Mouse (Mus musculus): ENCODE results near the gene Acsm1. TPM values are rescaled to one million over a fixed set of nuclear protein-coding genes. Genes with fewer than 3 reads are reported as not detected.

Gene Acsm1
- total RNA-seq, 1 experiment from 2014 or later: not detected

DNA sequence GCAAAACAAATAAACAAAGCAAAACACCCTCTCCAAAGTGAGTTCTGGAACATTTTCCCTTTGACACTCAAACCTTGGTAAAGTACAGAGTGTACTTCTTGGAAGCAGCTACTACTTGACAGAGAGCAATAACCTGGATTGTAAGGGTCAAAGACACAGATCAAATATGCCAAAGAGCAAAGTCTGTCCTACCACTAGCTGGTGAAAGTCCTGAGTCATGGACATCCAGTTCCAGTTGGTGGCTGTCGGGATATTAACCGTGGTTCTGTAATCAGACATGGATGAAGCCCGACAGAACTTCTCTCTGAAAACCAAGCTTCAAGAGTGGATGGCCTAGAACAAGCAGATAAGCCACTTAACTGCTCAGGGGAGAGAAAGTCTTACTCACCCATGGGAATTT is 61.1 kb downstream of the Acsm1 start:
- ATAC-seq (replicated peaks; ENCODE audit: low read depth, poor library complexity, severe bottlenecking): no peak

DNA sequence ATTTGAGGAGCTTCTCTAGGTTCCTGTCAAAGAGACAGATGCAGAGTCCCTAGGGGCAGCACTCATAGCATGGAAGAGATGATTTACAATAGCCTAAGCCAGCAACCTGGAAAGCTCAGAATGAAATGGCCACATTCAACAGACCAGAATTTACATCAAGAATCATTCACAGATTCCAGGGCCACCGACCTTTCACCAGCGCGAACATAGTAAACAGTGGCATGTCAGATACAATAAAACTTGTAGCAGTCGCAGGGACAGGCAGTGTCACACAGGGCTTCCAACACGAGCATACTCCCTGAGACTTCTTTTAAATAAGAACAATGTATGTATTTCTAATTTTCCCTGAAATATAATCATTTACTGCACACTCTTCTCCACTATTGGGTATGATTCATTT is 63.6 kb downstream of the Acsm1 start:
- ATAC-seq (replicated peaks; ENCODE audit: low read depth, poor library complexity, severe bottlenecking): no peak

DNA sequence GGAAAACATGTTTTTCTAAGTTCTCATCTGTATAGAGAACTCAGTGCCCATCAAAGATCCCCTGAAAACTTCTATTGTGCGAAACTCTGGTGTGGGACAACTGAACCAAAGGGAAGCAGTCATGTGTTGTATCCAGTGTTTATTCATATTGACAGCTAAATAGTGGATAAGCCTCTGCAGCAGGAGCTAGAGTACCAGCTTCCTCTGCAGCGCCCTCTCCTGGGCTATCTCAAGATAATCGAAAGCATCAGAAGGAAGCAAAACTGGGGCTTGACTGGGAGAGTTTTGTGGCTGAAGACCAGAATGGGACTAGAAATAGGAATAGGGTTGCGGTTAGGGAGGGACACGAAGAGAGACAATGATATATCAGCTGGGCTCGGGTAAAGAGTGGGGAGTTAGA is 64.1 kb downstream of the Acsm1 start:
- no peak for ATAC-seq (replicated peaks; ENCODE audit: low read depth, poor library complexity, severe bottlenecking)

DNA sequence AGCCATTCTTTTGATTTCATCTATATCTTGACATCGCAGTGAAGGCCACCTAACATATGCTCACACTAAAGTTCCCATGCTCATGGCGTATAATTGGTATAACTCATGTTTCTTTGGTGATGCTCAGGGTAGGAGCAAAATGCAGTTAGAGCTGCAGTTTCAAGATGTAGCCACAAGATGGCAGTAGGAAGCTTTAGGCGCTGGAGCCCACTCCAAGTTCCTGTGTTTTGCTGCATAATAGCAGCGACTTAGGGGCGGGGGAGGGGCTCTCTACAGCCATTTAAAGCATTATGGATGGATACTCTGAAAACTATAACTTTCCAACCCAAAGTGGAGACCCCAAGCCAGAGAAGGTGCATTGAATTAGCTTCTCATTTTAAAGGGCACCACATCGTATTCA is 66.6 kb downstream of the Acsm1 start:
- ATAC-seq (replicated peaks; ENCODE audit: low read depth, poor library complexity, severe bottlenecking): peak; percentile 93

DNA sequence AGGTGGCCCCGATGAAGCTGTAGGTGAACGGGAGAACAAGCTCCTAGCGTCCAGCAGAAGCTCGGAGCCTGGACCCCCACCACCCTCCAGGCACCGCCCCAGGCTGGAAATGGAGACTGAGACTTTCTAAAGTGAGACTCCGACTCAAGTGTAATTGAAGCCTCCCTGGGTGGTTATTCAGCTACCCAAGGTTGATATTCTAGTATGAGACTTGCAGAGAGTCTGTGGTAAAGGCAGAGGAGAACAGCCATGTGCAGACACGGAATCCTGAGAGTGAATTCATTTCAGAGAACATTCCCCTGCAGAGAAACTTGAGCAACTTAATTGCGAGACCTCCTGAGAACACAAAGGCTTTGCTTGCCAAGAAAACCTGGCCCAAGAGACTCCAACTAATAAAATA is 73.3 kb downstream of the Acsm1 start:
- ATAC-seq (replicated peaks; ENCODE audit: low read depth, poor library complexity, severe bottlenecking): no peak

DNA sequence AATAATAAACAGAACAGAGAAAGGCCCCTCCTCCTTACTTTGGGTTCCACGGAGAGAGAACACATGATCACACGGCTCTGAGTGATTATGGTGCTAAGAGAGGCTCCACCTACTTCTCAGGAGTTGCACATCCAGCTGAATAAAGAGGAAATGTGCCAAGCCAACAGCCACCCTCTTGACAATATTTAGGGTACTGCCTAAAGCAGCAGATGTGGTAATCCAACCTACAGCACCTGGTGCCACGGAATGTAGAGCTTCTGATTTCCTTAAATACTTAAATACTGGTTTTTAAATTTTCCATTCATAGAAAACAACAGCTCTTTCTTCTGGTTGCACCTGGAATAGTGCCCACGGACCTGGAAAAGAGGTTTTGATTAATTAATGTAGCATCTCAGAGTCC is 75.9 kb downstream of the Acsm1 start:
- no peak for ATAC-seq (replicated peaks; ENCODE audit: low read depth, poor library complexity, severe bottlenecking)

DNA sequence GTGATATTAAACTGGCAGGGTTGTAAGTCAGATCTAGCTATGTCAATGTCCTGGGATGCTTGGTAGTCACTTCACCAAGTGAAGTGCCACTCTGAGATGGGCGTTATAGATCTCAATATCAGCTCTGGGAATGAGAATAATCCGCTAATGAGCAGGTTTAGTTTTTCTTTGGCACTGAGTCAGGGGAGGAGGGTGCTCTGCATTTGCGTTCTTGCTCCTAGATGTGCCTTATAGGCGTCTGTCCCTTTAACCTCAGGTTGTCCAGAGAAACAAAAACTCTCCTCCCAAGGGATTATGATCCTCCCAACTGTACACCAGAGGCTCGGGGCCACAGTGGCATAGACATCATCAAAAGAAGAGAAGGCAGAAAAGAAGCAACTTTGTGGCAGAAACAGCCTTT is 82.9 kb downstream of the Acsm1 start, which contains the start of gene Acsm4:
Acsm4 (plus strand) TSS at position 301 of the 400 bp plus-strand sequence.
- no peak for ATAC-seq (replicated peaks; ENCODE audit: low read depth, poor library complexity, severe bottlenecking)

DNA sequence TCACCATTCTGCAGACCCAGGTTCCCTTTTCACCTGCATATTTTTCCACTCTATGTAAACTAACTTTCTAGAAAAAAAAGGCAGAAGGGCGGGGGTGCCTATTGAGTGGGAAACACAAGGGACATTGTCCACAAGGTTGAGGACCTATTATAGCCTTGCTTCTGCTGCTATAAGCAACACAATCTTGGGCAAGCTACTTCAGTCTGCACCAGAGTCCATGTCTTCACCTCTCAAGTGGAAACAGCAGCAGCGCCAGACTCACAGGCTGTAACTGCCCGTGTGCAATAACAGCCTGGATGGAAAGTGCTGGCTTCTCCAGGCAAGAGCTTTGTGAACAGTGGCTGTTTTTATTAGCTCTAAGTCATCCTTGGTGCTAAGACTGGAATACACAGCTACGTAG is 85.5 kb downstream of the Acsm1 start:
- no peak for ATAC-seq (replicated peaks; ENCODE audit: low read depth, poor library complexity, severe bottlenecking)

DNA sequence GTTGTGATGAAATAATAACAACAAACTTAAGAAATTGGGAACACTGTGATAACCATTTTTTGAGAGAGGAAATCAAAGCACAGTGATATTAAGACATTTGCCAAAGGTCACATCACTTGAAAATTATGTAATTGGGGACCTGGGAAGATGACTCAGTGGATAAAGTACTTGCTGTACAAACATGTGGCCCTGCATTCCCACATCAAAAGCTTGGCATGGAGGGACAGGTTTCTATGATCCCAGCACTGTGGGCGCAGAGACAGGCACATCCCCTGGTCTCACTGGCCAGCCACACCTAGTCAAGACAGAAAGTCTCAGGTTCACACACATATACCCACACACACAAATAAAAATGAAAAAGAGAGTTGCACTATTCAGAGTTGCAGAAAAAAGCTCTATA is 88.1 kb downstream of the Acsm1 start:
- no peak for ATAC-seq (replicated peaks; ENCODE audit: low read depth, poor library complexity, severe bottlenecking)

Other genes with a start within 250 kb of the Acsm1 start
- not detected in 2 replicates for gene Gp2, start 147.7 kb upstream of the Acsm1 start, total RNA-seq (2017)
- not detected in 2 replicates for gene Umod, start 127.7 kb upstream of the Acsm1 start, total RNA-seq (2017)
- not detected in 2 replicates for gene Acsm5, start 87.6 kb upstream of the Acsm1 start, total RNA-seq (2017)
- not detected in 2 replicates for gene Pdilt, start 83.5 kb upstream of the Acsm1 start, total RNA-seq (2017)
- gene Acsm2, start 52.7 kb upstream of the Acsm1 start, total RNA-seq (2017): not detected in 2 replicates
- gene Acsm4, start 83.0 kb downstream of the Acsm1 start, total RNA-seq (2017): not detected in 2 replicates
- 124 and 137 TPM in 2 replicates for gene Thumpd1, start 113.8 kb downstream of the Acsm1 start, total RNA-seq (2017)
- gene Acsm3, start 153.9 kb downstream of the Acsm1 start, total RNA-seq (2017): 0.05 and 0.10 TPM in 2 replicates
- gene Rexo5, start 187.0 kb downstream of the Acsm1 start, total RNA-seq (2017): 24.9 and 62.3 TPM in 2 replicates
- gene Eri2, start 187.0 kb downstream of the Acsm1 start, total RNA-seq (2017): 16.2 and 18.6 TPM in 2 replicates